Mouse (Mus musculus) heart, adult 2 months (tissue): Measurements from ENCODE around the gene Lrrc46.

ENCODE experiments used
- EP300 ChIP-seq: fragments of 200-500 bp; IDR thresholded peaks from 2 replicates; pipeline ENCODE4 v1.6.1; 2011; ENCODE audit warnings: low read depth, low read length, control low read depth; ENCODE audit not compliant: insufficient read depth
- POLR2A ChIP-seq: fragments of 200-500 bp; IDR thresholded peaks from 2 replicates; pipeline ENCODE4 v1.6.1; 2011; ENCODE audit warnings: mild to moderate bottlenecking, low read depth, low read length, control low read depth; ENCODE audit not compliant: insufficient read depth

- TF ChIP-seq POLR2A (no peak), EP300 (no peak)
Observed at GRCm38 (mm10) chr11:97083401-97084140, 42.4 kb upstream of the Lrrc46 start.
